Mouse (Mus musculus): ENCODE data around the gene Sgo1.
"Not testable (repeated sequence)": the region's sequence is repeated elsewhere in the genome, so short reads cannot be mapped to it uniquely, and the experiment has no call there.

Sgo1 gene

GRCm38 (mm10) chr17:53688877-53689802 lies at the start of gene Sgo1:
Gene Sgo1, minus strand, starts transcription at chr17:53689333.
- peak; percentile 97 to 98 for DNase-seq

DNA sequence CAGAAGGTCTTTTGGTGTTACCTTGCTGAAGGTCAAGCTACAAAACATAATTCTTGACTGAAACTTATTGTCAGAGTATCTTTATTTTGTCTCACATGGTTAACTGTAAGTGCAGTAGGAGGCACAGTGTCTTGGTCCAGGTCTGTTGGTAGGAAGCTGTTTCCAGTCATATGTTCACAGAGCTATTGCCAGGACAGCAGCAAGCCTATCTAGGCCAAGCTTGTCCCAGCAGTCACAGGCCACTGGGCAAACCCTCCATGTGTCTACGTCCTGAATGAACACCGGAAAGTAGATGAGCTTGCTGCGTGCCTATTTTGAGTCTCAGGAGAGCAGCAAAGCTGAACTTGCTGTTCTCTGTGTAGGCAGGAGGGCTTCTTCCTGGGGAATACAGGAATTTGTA lies 29.8 kb upstream of the Sgo1 start:
- peak; percentile 12 to 19 for DNase-seq

- DNase-seq = peak in 1 of 2 experiments; percentile 27
Observed at GRCm38 (mm10) chr17:53718474-53718873, 29.3 kb upstream of the Sgo1 start.

DNA sequence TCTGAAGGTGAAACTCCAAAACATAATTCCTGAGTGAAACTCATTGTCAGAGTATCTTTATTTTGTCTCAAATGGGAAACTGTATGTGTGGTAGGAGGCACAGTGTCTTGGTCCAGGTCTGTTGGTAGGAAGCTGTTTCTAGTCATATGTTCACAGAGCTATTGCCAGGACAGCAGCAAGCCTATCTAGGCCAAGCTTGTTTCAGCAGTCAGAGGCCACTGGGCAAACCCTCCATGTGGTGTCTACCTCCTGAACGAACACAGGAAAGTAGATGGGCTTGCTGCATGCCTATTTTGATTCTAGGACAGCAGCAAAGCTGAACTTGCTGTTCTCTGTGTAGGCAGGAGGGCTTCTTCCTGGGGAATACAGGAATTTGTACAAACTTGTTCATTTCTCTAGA lies 26.0 kb upstream of the Sgo1 start:
- DNase-seq = not testable (repeated sequence)

- no peak for DNase-seq
Observed at GRCm38 (mm10) chr17:53714453-53714852, 25.3 kb upstream of the Sgo1 start.

- DNase-seq = not testable (repeated sequence)
Observed at GRCm38 (mm10) chr17:53697521-53697920, 8.4 kb upstream of the Sgo1 start.

GRCm38 (mm10) chr17:53694039-53694438 lies 4.9 kb upstream of the Sgo1 start:
- DNase-seq = peak; percentile 68 to 76

GRCm38 (mm10) chr17:53689946-53690345 lies 813 bp upstream of the Sgo1 start:
- peak in 1 of 2 experiments; percentile 27 for DNase-seq

- no peak for DNase-seq
Observed at GRCm38 (mm10) chr17:53688321-53688720, 812 bp downstream of the Sgo1 start.

DNA sequence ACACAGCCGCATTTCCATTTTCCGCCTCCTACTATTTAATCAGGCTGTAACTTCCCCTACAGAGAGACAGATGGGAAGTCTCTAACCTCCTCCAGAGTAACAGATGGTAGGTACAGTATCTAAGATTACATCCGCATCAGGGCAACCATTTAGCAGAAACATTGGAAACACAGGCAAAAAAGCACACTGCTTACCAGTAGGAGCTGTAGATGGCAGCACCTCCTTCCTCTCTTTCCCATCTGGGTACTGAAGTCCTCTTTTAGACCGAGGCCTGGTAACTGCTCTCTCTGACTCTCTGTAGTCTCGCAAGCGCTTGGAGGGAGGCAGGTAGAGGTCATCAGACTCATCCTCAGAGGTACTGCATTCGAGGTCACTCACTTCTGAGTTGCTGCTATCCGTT lies 10.4 kb downstream of the Sgo1 start:
- peak; percentile 74 to 82 for DNase-seq

DNA sequence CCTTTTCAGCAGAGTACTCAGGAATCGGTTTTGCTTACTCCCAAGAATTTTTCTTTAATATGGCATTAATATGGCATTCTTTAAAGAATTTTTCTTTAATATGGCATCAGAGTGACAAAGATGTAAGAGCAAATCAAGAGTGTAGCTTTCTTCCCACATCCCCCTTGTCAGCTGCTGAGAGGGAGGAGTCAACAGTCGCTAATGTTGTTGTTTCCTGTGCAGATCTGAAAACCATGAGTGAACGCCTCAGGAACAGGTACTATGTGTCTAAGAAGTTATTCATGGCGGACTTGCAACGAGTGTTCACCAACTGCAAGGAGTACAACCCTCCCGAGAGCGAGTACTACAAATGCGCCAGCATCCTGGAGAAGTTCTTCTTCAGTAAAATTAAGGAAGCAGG lies 18.7 kb downstream of the Sgo1 start:
- DNase-seq = no peak

GRCm38 (mm10) chr17:53664703-53665382 lies 24.3 kb downstream of the Sgo1 start:
- DNase-seq = no peak

DNA sequence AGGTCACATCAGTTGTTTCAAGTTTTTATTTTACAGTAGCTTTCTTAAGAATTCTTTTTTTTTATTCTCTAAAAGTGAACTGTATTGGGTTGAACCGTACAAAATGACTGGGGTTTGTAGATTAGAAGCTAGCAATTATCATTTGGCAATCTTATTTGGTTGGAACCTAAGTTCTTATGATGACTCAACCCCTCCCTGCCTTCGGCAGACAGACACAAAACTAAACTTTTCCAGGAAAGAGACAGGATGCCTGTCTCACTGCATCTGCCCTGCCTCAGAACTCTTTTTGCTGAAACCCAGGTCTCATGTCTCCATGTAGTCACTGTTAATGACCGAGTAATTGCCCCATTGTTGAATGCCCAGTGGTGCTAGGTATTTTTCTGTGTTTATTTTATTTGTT lies 24.9 kb downstream of the Sgo1 start:
- DNase-seq = no peak

DNA sequence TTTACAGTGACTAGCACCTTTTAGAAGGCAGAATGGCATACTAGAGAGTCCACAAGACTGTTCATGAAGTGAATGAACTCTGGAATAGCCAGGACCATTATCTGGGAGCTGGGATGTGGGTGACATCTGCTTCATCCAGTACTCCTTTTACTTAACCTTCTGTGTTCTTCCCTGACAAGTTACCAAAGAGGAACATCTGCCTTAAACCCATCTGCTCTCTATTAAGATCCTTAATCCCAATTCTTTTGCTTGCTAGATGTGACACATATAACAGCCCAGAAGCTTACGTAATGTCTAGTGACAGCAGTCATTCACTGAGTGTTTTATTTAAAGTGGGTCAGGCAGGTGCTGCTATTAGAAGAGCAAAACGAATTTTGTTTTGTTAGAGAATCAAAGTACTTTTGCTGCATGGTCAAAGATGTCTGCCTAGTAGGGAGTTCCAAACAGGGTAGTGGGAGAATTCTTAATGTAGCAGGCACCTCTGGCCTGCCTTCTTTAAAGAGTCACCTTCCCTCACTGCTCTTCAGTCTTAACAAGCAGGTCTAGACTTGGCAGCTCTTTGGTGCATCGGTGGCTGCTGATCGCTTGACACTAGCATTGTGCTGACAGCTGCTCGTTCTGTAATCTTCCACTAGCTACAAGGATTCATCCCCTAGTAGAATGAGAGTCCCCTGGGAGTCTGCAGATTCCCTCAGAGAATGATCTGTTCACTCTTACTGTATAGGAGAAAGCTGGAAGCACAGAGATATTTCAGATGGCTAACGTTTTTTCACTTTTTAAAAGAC lies 27.9 kb downstream of the Sgo1 start:
- no peak for DNase-seq

GRCm38 (mm10) chr17:53659738-53660137 lies 29.4 kb downstream of the Sgo1 start:
- peak; percentile 43 to 46 for DNase-seq

- DNase-seq = no peak
Observed at GRCm38 (mm10) chr17:53659230-53659629, 29.9 kb downstream of the Sgo1 start.

DNA sequence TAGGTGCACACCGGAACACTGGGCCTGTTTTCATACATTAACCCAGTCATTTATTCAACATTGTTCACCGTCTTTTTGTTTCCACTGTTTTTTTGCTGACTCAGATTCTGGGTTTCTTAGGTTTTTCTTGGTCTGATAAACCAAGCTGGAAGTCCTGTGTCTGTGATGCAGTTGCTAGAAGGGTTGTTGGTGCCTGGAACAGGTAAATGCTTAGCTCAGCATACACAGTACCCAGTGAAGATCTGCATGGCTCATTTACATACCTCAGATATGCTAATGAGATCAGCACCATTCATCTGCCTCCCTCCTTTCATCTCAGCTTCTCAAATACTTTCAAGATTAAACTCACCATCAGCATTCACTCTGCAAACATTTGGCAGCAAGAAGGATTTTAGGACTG lies 30.5 kb downstream of the Sgo1 start:
- no peak for DNase-seq

DNA sequence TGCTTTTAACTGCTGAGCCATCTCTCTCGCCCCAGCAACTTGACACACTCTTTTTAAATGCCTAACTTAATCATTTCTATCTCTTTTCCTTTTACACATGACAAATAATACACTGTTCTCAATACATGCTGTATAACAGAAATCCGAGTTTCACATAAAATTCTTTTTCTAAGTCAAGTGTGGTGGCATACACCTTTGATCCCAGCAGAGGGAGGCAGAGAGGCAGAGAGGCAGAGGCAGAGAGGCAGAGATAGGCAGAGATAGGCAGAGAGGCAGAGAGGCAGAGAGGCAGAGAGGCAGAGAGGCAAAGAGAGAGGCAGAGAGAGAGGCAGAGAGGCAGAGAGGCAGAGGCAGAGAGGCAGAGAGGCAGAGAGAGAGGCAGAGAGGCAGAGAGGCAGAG lies 31.7 kb downstream of the Sgo1 start:
- peak; percentile 42 to 52 for DNase-seq

GRCm38 (mm10) chr17:53656369-53656860 lies 32.7 kb downstream of the Sgo1 start:
- DNase-seq = no peak

DNA sequence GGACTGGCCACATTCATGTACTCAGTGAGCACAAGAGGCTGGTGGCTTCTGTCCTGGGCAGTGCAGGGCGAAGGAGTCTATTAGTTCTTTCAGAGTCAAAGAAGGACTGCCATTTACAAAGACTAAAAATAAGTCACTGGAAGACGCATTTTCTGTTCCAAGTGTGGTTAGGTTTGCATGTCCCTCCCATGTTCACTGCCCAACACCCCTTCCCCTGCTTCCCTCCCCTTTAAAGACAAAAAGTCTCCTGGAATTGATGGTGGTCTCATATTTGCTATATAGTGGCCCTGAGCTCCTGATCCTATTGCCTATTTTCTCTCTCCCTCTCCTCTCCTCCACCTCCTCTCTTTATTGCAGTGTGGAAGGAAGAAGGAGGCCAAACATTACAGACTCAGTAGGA lies 33.2 kb downstream of the Sgo1 start:
- DNase-seq = no peak

- no peak for DNase-seq
Observed at GRCm38 (mm10) chr17:53655081-53655480, 34.1 kb downstream of the Sgo1 start.

GRCm38 (mm10) chr17:53654596-53654995 lies 34.5 kb downstream of the Sgo1 start:
- DNase-seq = no peak

- DNase-seq = no peak
Observed at GRCm38 (mm10) chr17:53650251-53650661, 38.9 kb downstream of the Sgo1 start.

All from cerebellum, postnatal 14 days (tissue).